Mouse (Mus musculus) stomach, embryonic 14.5 days (tissue): ENCODE results near the gene Otulin. TPM values are rescaled to one million over a fixed set of nuclear protein-coding genes. Genes with fewer than 3 reads are reported as not detected.

Experiments used
- ATAC-seq: fragments of 200-750 bp; cut with Nextera tagmentation; 2 replicates; pipeline ENCODE4 v1.8.0; 2017; ENCODE audit warnings: low read depth, moderate TSS enrichment; ENCODE audit not compliant: insufficient number of reproducible peaks, insufficient read depth, low FRiP score
- H3K27ac ChIP-seq: fragments of 300-500 bp; sonication (generic); 2 replicates; pipeline ENCODE4 v1.5.1; 2014; ENCODE audit warnings: mild to moderate bottlenecking, low read length, moderate library complexity, mixed read lengths
- H3K27me3 ChIP-seq: fragments of 300-500 bp; sonication (generic); 2 replicates; pipeline ENCODE4 v1.6.1; 2014; ENCODE audit warnings: low read length, control low read depth, mixed read lengths; ENCODE audit not compliant: control insufficient read depth, insufficient read depth
- H3K36me3 ChIP-seq: fragments of 300-500 bp; sonication (generic); 2 replicates; pipeline ENCODE4 v1.6.1; 2014; ENCODE audit warnings: mild to moderate bottlenecking, control low read depth, low read length, moderate library complexity, mixed read lengths; ENCODE audit not compliant: control insufficient read depth, insufficient read depth
- H3K4me1 ChIP-seq: fragments of 300-500 bp; sonication (generic); 2 replicates; pipeline ENCODE4 v1.6.1; 2014; ENCODE audit warnings: low read length, control low read depth, mixed read lengths; ENCODE audit not compliant: control insufficient read depth, insufficient read depth
- H3K4me2 ChIP-seq: fragments of 300-500 bp; sonication (generic); replicated peaks from 2 replicates; pipeline ENCODE4 v1.6.1; 2014; ENCODE audit warnings: low read depth, low read length, control low read depth
- H3K4me3 ChIP-seq: fragments of 300-500 bp; sonication (generic); 2 replicates; pipeline ENCODE4 v1.5.1; 2014; ENCODE audit warnings: low read depth, low read length, control low read depth
- H3K9ac ChIP-seq: fragments of 300-500 bp; sonication (generic); replicated peaks from 2 replicates; pipeline ENCODE4 v1.6.1; 2014; ENCODE audit warnings: low read depth, mild to moderate bottlenecking, control low read depth, low read length, moderate library complexity, mixed read lengths
- H3K9me3 ChIP-seq: fragments of 300-500 bp; sonication (generic); 2 replicates; pipeline ENCODE4 v1.6.1; 2016; ENCODE audit warnings: low read depth, low read length, control low read depth; ENCODE audit not compliant: control insufficient read depth
- WGBS: fragments of 180-500 bp; shearing (Covaris S2); extraction: QIAGEN DNeasy Blood & Tissue Kit; methylation state at CpG from one replicate; pipeline ENCODE4 v1.1.7; 2014; 5-methylcytosine and 5-hydroxymethylcytosine counted together
- polyA plus RNA-seq: library from polyadenylated mRNA; unstranded; fragments of >200 nt; fragmentation: Nextera tagmentation; extraction: Ambion mirVana; gene quantifications from 2 replicates; pipeline ENCODE4 v1.2.1, GENCODE M21; 2014

Otulin gene
- polyA plus RNA-seq, 1 experiment from 2014 or later, result 33.2 TPM

DNA sequence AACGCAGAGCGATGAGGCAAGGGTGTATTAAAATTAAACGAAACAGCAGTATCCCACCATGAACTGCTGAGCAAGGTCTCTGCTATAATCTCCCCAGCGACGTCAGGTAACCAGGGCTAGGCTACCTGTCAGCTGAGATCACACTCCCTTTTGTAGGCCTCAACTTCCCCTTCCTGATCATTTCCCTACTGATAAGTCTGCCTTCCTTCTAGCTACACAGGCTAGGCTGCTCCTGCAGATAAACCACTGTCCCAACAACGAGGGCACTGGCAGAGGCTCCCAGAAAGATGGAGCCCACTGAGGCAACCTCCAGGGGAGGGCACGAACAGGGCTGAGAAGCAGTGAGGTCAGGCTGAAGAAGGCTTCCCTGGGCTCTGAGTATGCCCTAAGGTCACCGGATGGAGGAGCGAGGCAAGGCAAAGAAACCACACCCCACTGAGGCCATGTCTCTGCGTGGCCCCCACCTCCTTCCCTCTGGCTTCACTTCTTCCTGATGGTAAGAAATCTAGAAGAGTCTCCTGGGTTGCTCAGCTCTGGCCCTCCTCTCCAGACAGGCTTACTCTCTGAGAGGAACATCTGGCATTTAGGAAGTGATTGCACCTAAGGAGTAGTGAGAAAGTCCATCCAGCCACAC is 41.2 kb upstream of the Otulin start:
- WGBS, result 83% methylated on average over 10 of the region's 10 CpGs
- no peaks in the 10 kb centered on the region for H3K9me3 ChIP-seq
- no peak overlapping the region for H3K9ac ChIP-seq
- no peak overlapping the region for H3K27ac ChIP-seq
- no peak for ATAC-seq
- no peak overlapping the region for H3K4me2 ChIP-seq
- no peak overlapping the region for H3K4me3 ChIP-seq
- peaks cover 4% of the 10 kb centered on the region; the same call in 1 of the 2 replicates for H3K4me1 ChIP-seq
- no peaks in the 10 kb centered on the region for H3K27me3 ChIP-seq
- no peaks in the 10 kb centered on the region for H3K36me3 ChIP-seq

DNA sequence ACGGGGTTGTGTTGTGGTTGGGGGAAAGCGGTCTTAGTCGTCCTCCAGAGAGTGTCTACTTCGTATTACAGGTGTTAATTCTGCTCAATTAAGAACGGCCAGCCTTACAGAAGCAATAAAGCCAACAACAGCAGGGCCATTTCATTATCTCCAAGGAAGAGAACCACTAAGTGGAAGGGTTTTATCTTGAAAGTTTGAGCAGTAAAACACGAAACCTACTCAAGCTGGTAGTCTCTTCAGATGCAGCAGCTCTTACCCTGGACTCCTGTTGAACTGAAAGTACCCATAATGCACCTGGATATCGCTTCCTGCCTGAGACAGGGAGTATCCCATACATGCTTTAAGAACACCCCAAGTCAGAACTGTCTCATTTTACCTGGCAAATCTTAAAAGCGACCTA is 40.2 kb upstream of the Otulin start:
- WGBS, result 90% methylated on average over 8 of the region's 8 CpGs
- H3K9ac ChIP-seq, result no peak overlapping the region
- no peaks in the 10 kb centered on the region for H3K36me3 ChIP-seq
- peaks cover 4% of the 10 kb centered on the region; the same call in 1 of the 2 replicates for H3K4me1 ChIP-seq
- no peak overlapping the region for H3K4me3 ChIP-seq
- no peak overlapping the region for H3K27ac ChIP-seq
- H3K27me3 ChIP-seq, result no peaks in the 10 kb centered on the region
- H3K4me2 ChIP-seq, result no peak overlapping the region
- no peaks in the 10 kb centered on the region for H3K9me3 ChIP-seq
- ATAC-seq, result no peak

DNA sequence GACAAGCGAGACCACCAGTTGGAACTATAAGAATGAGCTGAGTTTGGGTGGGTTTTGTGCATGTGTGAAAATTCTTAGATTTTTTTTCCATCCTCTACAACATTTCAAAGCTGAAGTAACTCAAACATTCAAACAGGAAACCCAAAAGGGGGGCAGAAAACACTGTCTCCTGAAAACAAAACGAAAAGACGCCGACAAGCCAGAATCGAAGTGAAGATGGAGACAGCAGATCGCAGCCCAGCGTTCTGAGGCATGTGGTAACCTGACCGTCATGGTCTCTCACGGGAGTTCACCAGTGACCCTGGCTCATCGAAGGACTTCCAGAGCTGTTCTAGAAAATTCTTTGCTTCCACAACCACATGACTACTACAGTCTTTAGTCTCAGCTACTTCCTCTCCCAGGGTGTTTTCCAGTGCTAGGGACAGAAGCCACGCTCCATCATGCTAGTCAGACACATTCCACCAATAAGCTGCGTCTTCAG is 39.5 kb upstream of the Otulin start:
- H3K9me3 ChIP-seq, result no peaks in the 10 kb centered on the region
- no peak overlapping the region for H3K9ac ChIP-seq
- no peak overlapping the region for H3K4me3 ChIP-seq
- no peaks in the 10 kb centered on the region for H3K36me3 ChIP-seq
- H3K4me1 ChIP-seq, result peaks cover 4% of the 10 kb centered on the region; the same call in 1 of the 2 replicates
- no peaks in the 10 kb centered on the region for H3K27me3 ChIP-seq
- whole genome bisulfite sequencing, result 90% methylated on average over 12 of the region's 12 CpGs
- ATAC-seq, result no peak
- no peak overlapping the region for H3K27ac ChIP-seq
- no peak overlapping the region for H3K4me2 ChIP-seq

DNA sequence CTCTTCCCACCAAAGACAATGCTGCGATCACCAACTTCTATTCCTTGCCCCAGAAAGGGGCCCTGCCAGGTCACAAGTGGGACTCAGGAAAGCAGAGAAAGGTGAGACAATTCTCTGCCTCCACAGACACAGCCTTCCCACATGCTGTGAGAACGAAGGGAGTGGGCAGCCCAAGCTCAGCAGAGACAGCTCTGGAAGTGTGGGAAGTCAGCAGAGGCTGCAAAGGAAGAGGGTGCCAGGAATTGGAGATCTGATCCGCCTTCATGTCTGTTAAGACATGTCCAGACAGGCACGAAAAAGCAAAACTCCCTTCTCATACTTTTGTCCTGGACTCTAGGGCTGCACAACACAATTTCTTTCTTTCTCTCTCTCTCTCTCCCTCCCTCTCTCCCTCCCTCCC is 38.8 kb upstream of the Otulin start:
- no peak for ATAC-seq
- Histone ChIP-seq H3K4me2 (no peak overlapping the region), H3K36me3 (no peaks in the 10 kb centered on the region), H3K4me3 (no peak overlapping the region), H3K4me1 (peaks cover 4% of the 10 kb centered on the region; the same call in 1 of the 2 replicates), H3K27me3 (no peaks in the 10 kb centered on the region), H3K9ac (no peak overlapping the region), H3K27ac (no peak overlapping the region), H3K9me3 (no peaks in the 10 kb centered on the region)
- WGBS, result 76% methylated on average over 4 of the region's 4 CpGs

DNA sequence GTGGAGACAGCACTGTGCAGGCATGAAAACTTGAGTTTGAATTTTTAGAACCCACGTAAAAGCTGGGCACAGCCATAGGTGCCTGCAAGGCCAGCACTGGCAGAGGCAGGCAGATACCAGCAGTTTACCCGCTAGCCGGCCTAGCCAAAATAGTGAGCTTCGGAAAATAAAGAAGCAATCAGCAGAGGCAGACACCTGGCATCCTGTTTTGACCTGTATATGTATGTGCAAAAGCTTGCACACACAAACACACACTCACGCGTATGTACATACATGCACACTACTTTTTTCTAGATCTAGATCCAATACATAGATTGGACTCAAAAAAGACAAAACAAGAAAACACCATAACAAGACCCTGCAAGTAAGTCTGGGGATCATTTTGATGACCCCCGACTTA is 38.1 kb upstream of the Otulin start:
- ATAC-seq, result no peak
- 90% methylated on average over 7 of the region's 7 CpGs for WGBS
- Histone ChIP-seq H3K27ac (no peak overlapping the region), H3K4me3 (no peak overlapping the region), H3K27me3 (no peaks in the 10 kb centered on the region), H3K9me3 (no peaks in the 10 kb centered on the region), H3K9ac (no peak overlapping the region), H3K4me2 (no peak overlapping the region), H3K4me1 (no peaks in the 10 kb centered on the region), H3K36me3 (no peaks in the 10 kb centered on the region)

DNA sequence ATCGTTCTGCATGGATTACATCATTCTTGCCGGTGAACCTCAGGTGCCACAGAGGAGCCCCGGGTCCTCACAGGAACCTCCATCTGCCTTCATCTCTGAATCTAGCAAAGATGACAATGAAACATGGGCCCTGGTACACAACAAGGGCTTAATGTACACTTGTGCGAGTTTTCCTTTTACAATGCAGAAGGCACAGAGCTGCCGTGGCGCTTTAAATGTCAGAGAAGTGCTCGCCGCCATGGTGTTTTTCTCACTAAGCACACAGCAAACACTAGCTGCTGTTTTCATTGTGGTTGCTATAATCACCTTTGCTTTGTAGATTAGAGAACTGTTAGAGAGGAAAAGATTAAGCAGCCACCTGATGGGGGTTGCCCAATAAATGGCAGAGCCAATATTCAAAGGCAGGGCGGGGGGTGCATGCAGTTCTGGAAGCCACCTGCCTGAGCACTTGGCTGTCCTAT is 37.5 kb upstream of the Otulin start:
- Histone ChIP-seq H3K27me3 (no peaks in the 10 kb centered on the region), H3K4me2 (no peak overlapping the region), H3K4me3 (no peak overlapping the region), H3K27ac (no peak overlapping the region), H3K36me3 (no peaks in the 10 kb centered on the region), H3K4me1 (no peaks in the 10 kb centered on the region), H3K9me3 (no peaks in the 10 kb centered on the region), H3K9ac (no peak overlapping the region)
- 68% methylated on average over 9 of the region's 9 CpGs for WGBS
- 0 out of 2 replicates have a peak, but pooled peaks have one; percentile 23 for ATAC-seq

DNA sequence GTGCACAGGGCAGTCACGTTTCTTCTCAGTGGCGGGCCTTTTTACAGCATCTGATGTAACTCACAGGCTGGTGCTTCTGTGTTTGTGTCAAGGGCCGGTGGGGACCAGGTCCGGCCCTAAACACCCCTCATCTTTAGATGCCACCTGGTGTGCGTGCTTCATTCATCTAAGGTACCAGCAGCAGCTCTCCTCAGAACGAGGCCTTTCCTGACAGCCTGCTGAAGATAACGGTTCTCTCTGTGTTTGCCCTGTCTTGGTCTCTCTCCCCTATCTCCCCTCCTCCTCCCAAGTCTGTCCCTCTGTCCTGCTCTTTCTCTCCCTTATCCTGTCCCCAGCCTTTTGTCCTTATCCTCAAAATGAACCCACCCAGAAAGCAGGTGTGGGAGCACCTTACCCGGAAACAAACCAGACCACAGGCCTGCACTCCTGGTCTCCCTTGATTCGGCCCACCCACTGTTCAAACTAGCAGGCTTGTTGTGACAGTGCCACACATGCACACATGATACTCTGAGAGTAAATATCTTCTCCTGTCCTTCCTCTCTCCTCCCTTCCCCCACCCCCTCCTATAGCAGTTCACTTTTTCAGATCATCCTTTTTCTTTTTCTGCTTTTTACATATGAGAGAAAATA is 36.5 kb upstream of the Otulin start:
- Histone ChIP-seq H3K27ac (no peak overlapping the region), H3K4me2 (no peak overlapping the region), H3K4me1 (no peaks in the 10 kb centered on the region), H3K9ac (no peak overlapping the region), H3K4me3 (no peak overlapping the region), H3K9me3 (no peaks in the 10 kb centered on the region), H3K27me3 (no peaks in the 10 kb centered on the region), H3K36me3 (no peaks in the 10 kb centered on the region)
- no peak for ATAC-seq
- 65% methylated on average over 9 of the region's 9 CpGs for WGBS

DNA sequence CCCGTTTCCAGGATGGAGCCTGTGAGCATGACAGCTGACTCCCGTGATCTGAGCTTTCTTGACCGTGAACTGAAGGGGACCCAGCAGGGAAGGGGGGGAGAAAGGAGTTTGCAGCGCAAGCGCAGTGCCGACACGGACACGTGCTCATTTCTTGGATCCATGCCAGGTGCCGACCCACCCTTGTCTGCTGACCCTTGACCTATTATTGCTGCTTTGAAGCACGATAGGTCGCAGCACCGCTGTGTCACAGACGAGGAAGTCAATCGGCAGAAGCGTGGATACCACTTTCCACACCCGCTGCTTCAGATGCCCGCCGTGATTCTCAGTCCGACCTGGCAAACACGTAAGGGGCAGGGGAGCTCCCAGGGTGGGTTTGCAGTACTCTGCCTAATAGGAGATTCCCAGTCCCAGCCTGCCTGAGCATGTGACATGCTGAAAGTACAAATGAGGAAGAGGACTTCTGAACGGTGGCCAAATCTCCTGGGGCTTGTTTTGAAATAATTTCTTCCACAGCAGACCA is 35.0 kb upstream of the Otulin start:
- no peak overlapping the region for H3K9ac ChIP-seq
- ATAC-seq, result no peak
- no peaks in the 10 kb centered on the region for H3K4me1 ChIP-seq
- no peaks in the 10 kb centered on the region for H3K36me3 ChIP-seq
- WGBS, result 52% methylated on average over 21 of the region's 21 CpGs
- H3K4me3 ChIP-seq, result no peak overlapping the region
- H3K9me3 ChIP-seq, result no peaks in the 10 kb centered on the region
- H3K4me2 ChIP-seq, result no peak overlapping the region
- no peaks in the 10 kb centered on the region for H3K27me3 ChIP-seq
- H3K27ac ChIP-seq, result no peak overlapping the region
